Mouse (Mus musculus) kidney, postnatal 0 days (tissue): ENCODE measurements around the gene Ezr. TPM values are rescaled to one million over a fixed set of nuclear protein-coding genes. Genes with fewer than 3 reads are reported as not detected.

Experiments
- ATAC-seq: fragments of 200-750 bp; cut with Nextera tagmentation; replicated peaks from 2 replicates; pipeline ENCODE4 v1.8.0; 2017; ENCODE audit warnings: low read depth, moderate number of reproducible peaks, moderate TSS enrichment, moderate library complexity; ENCODE audit not compliant: low FRiP score
- DNase-seq: peaks from one replicate; pipeline ENCODE4 v3.0.0-alpha.2; 2016; ENCODE audit warnings: low spot score
- H3K27ac ChIP-seq: fragments of 300-500 bp; sonication (generic); 2 replicates; pipeline ENCODE4 v1.5.1; 2014; ENCODE audit warnings: mild to moderate bottlenecking
- H3K27me3 ChIP-seq: fragments of 300-500 bp; sonication (generic); 2 replicates; pipeline ENCODE4 v1.6.1; 2014; ENCODE audit warnings: low read length, mixed read lengths; ENCODE audit not compliant: insufficient read depth
- H3K36me3 ChIP-seq: fragments of 300-500 bp; sonication (generic); 2 replicates; pipeline ENCODE4 v1.6.1; 2014; ENCODE audit warnings: low read length, mixed read lengths; ENCODE audit not compliant: insufficient read depth
- H3K4me1 ChIP-seq: fragments of 300-500 bp; sonication (generic); replicated peaks from 2 replicates; pipeline ENCODE4 v1.6.1; 2014; ENCODE audit warnings: antibody characterized with exemption, low read length, mixed read lengths; ENCODE audit not compliant: insufficient read depth
- H3K4me2 ChIP-seq: fragments of 300-500 bp; sonication (generic); 2 replicates; pipeline ENCODE4 v1.6.1; 2014; ENCODE audit warnings: mild to moderate bottlenecking, low read length, moderate library complexity, mixed read lengths
- H3K4me3 ChIP-seq: fragments of 300-500 bp; sonication (generic); replicated peaks from 2 replicates; pipeline ENCODE4 v1.5.1; 2014; ENCODE audit warnings: low read depth, low read length
- H3K9ac ChIP-seq: fragments of 300-500 bp; sonication (generic); 2 replicates; pipeline ENCODE4 v1.6.1; 2014; ENCODE audit warnings: low read depth, low read length
- H3K9me3 ChIP-seq: fragments of 300-500 bp; sonication (generic); replicated peaks from 2 replicates; pipeline ENCODE4 v1.6.1; 2016; ENCODE audit warnings: low read length, inconsistent platforms, mixed read lengths
- CTCF ChIP-seq: IDR thresholded peaks from 2 replicates; pipeline ENCODE4 v1.5.1; 2016; ENCODE audit warnings: antibody characterized with exemption, low read depth, mild to moderate bottlenecking, moderate library complexity
- WGBS: fragments of 180-500 bp; shearing (Covaris S2); extraction: QIAGEN DNeasy Blood & Tissue Kit; methylation state at CpG from one replicate; pipeline ENCODE4 v1.1.7; 2014; 5-methylcytosine and 5-hydroxymethylcytosine counted together
- polyA plus RNA-seq: library from polyadenylated mRNA; unstranded; fragments of >200 nt; fragmentation: Nextera tagmentation; extraction: Ambion mirVana; gene quantifications from 2 replicates; pipeline ENCODE4 v1.2.1, GENCODE M21; 2015

Gene Ezr
- polyA plus RNA-seq, 1 experiment from 2014 or later: 281 TPM

GRCm38 (mm10) chr17:6807827-6808520 lies 25.4 kb upstream of the Ezr start:
- no peak for TF ChIP-seq CTCF
- no peak overlapping the region for H3K9ac ChIP-seq
- 69% methylated on average over 16 of the region's 16 CpGs for WGBS
- no peaks in the 10 kb centered on the region for H3K36me3 ChIP-seq
- peak overlapping the region; percentile 60; the same call in 1 of the 2 replicates for H3K27ac ChIP-seq
- no peak for ATAC-seq
- H3K4me2 ChIP-seq: no peak overlapping the region
- peaks cover 16% of the 10 kb centered on the region; the same call in 1 of the 2 replicates for H3K4me1 ChIP-seq
- H3K4me3 ChIP-seq: no peak overlapping the region
- no peaks in the 10 kb centered on the region for H3K27me3 ChIP-seq
- DNase-seq: no peak
- no peaks in the 10 kb centered on the region for H3K9me3 ChIP-seq

GRCm38 (mm10) chr17:6804853-6805543 lies 22.4 kb upstream of the Ezr start:
- no peak for ATAC-seq
- no peaks in the 10 kb centered on the region for H3K4me1 ChIP-seq
- no peaks in the 10 kb centered on the region for H3K36me3 ChIP-seq
- H3K4me3 ChIP-seq: no peak overlapping the region
- no peak for TF ChIP-seq CTCF
- H3K9me3 ChIP-seq: no peaks in the 10 kb centered on the region
- no peak overlapping the region for H3K4me2 ChIP-seq
- no peak overlapping the region for H3K9ac ChIP-seq
- H3K27ac ChIP-seq: no peak overlapping the region
- WGBS: 45% methylated on average over 6 of the region's 6 CpGs
- no peak for DNase-seq
- no peaks in the 10 kb centered on the region for H3K27me3 ChIP-seq

- H3K36me3 ChIP-seq: no peaks in the 10 kb centered on the region
- no peak for DNase-seq
- H3K4me3 ChIP-seq: no peak overlapping the region
- no peaks in the 10 kb centered on the region for H3K9me3 ChIP-seq
- TF ChIP-seq CTCF: no peak
- ATAC-seq: no peak
- no peak overlapping the region for H3K4me2 ChIP-seq
- H3K4me1 ChIP-seq: no peaks in the 10 kb centered on the region
- no peak overlapping the region for H3K9ac ChIP-seq
- WGBS: 74% methylated on average over 6 of the region's 6 CpGs
- no peaks in the 10 kb centered on the region for H3K27me3 ChIP-seq
- H3K27ac ChIP-seq: no peak overlapping the region
Measured at GRCm38 (mm10) chr17:6804111-6804510, 21.5 kb upstream of the Ezr start.

GRCm38 (mm10) chr17:6803614-6804013 lies 21.0 kb upstream of the Ezr start:
- Histone ChIP-seq H3K36me3 (no peaks in the 10 kb centered on the region), H3K4me1 (no peaks in the 10 kb centered on the region), H3K27me3 (no peaks in the 10 kb centered on the region), H3K9me3 (no peaks in the 10 kb centered on the region), H3K4me3 (no peak overlapping the region), H3K9ac (no peak overlapping the region), H3K27ac (no peak overlapping the region), H3K4me2 (no peak overlapping the region)
- ATAC-seq: no peak
- DNase-seq: no peak
- 95% methylated on average over 1 of the region's 1 CpGs for WGBS
- no peak for TF ChIP-seq CTCF

- no peak for ATAC-seq
Measured at GRCm38 (mm10) chr17:6798392-6799061, 15.9 kb upstream of the Ezr start.

GRCm38 (mm10) chr17:6797471-6797870 lies 14.9 kb upstream of the Ezr start:
- no peak for ATAC-seq

More at GRCm38 (mm10) chr17:6798392-6799061, 15.9 kb upstream of the Ezr start:
- no peaks in the 10 kb centered on the region for H3K4me1 ChIP-seq
- H3K27me3 ChIP-seq: no peaks in the 10 kb centered on the region
- no peaks in the 10 kb centered on the region for H3K9me3 ChIP-seq
- WGBS: 75% methylated on average over 12 of the region's 12 CpGs
- no peaks in the 10 kb centered on the region for H3K36me3 ChIP-seq
- DNase-seq: no peak
- H3K9ac ChIP-seq: no peak overlapping the region
- 0 out of 2 replicates have a peak overlapping the region, but pooled peaks have one; percentile 19 for H3K27ac ChIP-seq
- TF ChIP-seq CTCF: no peak
- H3K4me2 ChIP-seq: no peak overlapping the region
- H3K4me3 ChIP-seq: no peak overlapping the region

More at GRCm38 (mm10) chr17:6797471-6797870, 14.9 kb upstream of the Ezr start:
- 61% methylated on average over 4 of the region's 4 CpGs for WGBS
- no peak for TF ChIP-seq CTCF
- Histone ChIP-seq H3K4me3 (no peak overlapping the region), H3K4me2 (no peak overlapping the region), H3K36me3 (no peaks in the 10 kb centered on the region), H3K27me3 (no peaks in the 10 kb centered on the region), H3K4me1 (no peaks in the 10 kb centered on the region), H3K9ac (no peak overlapping the region), H3K27ac (no peak overlapping the region), H3K9me3 (no peaks in the 10 kb centered on the region)
- DNase-seq: no peak
